Mouse (Mus musculus) embryonic facial prominence, embryonic 12.5 days (tissue): ENCODE measurements around the gene Vmn2r23. TPM values are rescaled to one million over a fixed set of nuclear protein-coding genes. Genes with fewer than 3 reads are reported as not detected.
"Not testable (repeated sequence)": the region's sequence is repeated elsewhere in the genome, so short reads cannot be mapped to it uniquely, and the experiment has no call there.

Experiments used
- ATAC-seq: fragments of 200-750 bp; cut with Nextera tagmentation; 2 replicates; pipeline ENCODE4 v1.8.0; 2017; ENCODE audit not compliant: insufficient number of reproducible peaks, insufficient read depth, low FRiP score, low TSS enrichment
- H3K27ac ChIP-seq: fragments of 300-500 bp; sonication (generic); 2 replicates; pipeline ENCODE4 v1.5.1; 2016; ENCODE audit warnings: mild to moderate bottlenecking
- H3K27me3 ChIP-seq: fragments of 300-500 bp; sonication (generic); 2 replicates; pipeline ENCODE4 v1.6.1; 2016; ENCODE audit warnings: mild to moderate bottlenecking, moderate library complexity
- H3K36me3 ChIP-seq: fragments of 300-500 bp; sonication (generic); 2 replicates; pipeline ENCODE4 v1.6.1; 2016; ENCODE audit warnings: mild to moderate bottlenecking
- H3K4me1 ChIP-seq: fragments of 300-500 bp; sonication (generic); 2 replicates; pipeline ENCODE4 v1.6.1; 2016
- H3K4me2 ChIP-seq: fragments of 300-500 bp; sonication (generic); replicated peaks from 2 replicates; pipeline ENCODE4 v1.6.1; 2016; ENCODE audit warnings: mild to moderate bottlenecking, moderate library complexity
- H3K4me3 ChIP-seq: fragments of 300-500 bp; sonication (generic); 2 replicates; pipeline ENCODE4 v1.5.1; 2016; ENCODE audit warnings: mild to moderate bottlenecking
- H3K9ac ChIP-seq: fragments of 300-500 bp; sonication (generic); 2 replicates; pipeline ENCODE4 v1.6.1; 2016; ENCODE audit warnings: mild to moderate bottlenecking, moderate library complexity
- H3K9me3 ChIP-seq: fragments of 300-500 bp; sonication (generic); 2 replicates; pipeline ENCODE4 v1.6.1; 2016; ENCODE audit warnings: mild to moderate bottlenecking, moderate library complexity
- WGBS: fragments of 180-500 bp; shearing (Covaris S2); methylation state at CpG from one replicate; pipeline ENCODE4 v1.1.7; 2016; 5-methylcytosine and 5-hydroxymethylcytosine counted together
- polyA plus RNA-seq: library from polyadenylated mRNA; unstranded; fragments of >200 nt; fragmentation: Nextera tagmentation; extraction: Ambion mirVana; gene quantifications from 2 replicates; pipeline ENCODE4 v1.2.1, GENCODE M21; 2016

Gene Vmn2r23
- polyA plus RNA-seq: not detected in 2 replicates

DNA sequence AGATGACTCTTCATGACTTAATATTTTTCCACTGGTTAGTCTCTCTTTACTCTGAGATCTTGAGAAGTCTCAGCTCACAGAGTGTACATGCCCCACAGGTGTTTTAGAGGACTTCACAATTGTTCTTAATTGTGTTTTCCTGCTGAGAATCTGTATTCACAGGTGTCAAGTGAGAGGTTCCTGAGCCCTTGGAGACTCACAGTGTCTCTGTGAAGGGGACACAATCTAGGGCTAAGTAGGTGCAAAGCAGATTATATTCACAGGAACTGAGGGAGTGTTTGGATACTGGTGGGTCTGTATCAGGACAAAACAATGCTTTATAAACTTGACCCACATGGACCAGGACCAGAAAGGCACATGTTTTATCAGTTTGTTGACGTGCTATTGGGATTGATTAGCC lies at the start of gene Vmn2r23:
Gene Vmn2r23 (plus strand): TSS at position 301 of the 400 bp plus-strand sequence.
- H3K27me3 ChIP-seq: no peaks in the 10 kb centered on the region
- H3K4me2 ChIP-seq: no peak within 1 kb of the TSS
- no peaks in the 10 kb centered on the region for H3K36me3 ChIP-seq
- H3K4me3 ChIP-seq: no peak within 1 kb of the TSS
- WGBS: 64% methylated on average over 1 of the region's 1 CpGs
- H3K9me3 ChIP-seq: no peaks in the 10 kb centered on the region
- no peak within 1 kb of the TSS for H3K9ac ChIP-seq
- H3K4me1 ChIP-seq: no peaks in the 10 kb centered on the region
- no peak within 1 kb of the TSS for H3K27ac ChIP-seq
- ATAC-seq: no peak

GRCm38 (mm10) chr6:123657040-123657439 lies 45.4 kb upstream of the Vmn2r23 start:
- Histone ChIP-seq H3K9me3 (no peaks in the 10 kb centered on the region), H3K27me3 (no peaks in the 10 kb centered on the region), H3K9ac (no peak overlapping the region), H3K4me2 (no peak overlapping the region), H3K4me3 (no peak overlapping the region), H3K4me1 (no peaks in the 10 kb centered on the region), H3K27ac (no peak overlapping the region), H3K36me3 (no peaks in the 10 kb centered on the region)
- WGBS: 58% methylated on average over 6 of the region's 6 CpGs
- ATAC-seq: no peak

GRCm38 (mm10) chr6:123696639-123697038 lies 5.8 kb upstream of the Vmn2r23 start:
- 11% methylated on average over 1 of the region's 1 CpGs for WGBS
- H3K27me3 ChIP-seq, ATAC-seq, H3K9me3 ChIP-seq, H3K9ac ChIP-seq, H3K36me3 ChIP-seq, H3K4me2 ChIP-seq, H3K27ac ChIP-seq, H3K4me1 ChIP-seq, H3K4me3 ChIP-seq: not testable (repeated sequence)

DNA sequence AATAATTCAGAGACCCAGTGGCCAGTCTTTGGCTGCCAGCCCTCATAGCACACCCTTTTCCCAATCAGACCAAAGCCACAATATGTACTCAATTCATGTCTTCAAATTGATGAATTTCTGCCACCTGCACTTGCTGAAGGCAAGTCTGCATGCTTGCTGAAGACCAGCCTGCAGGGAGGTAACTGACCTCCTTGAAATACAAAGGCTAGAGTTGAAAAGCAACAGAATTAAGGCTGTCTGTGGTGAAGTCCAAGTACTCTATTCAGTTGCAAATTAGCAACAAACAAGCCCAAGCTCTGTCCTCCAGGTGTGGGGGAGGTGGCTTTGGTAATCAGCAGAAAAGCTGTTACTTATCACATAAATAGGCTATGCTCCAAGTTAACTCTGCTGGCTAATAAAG lies 5.3 kb upstream of the Vmn2r23 start:
- no peak for ATAC-seq
- no peak overlapping the region for H3K4me2 ChIP-seq

DNA sequence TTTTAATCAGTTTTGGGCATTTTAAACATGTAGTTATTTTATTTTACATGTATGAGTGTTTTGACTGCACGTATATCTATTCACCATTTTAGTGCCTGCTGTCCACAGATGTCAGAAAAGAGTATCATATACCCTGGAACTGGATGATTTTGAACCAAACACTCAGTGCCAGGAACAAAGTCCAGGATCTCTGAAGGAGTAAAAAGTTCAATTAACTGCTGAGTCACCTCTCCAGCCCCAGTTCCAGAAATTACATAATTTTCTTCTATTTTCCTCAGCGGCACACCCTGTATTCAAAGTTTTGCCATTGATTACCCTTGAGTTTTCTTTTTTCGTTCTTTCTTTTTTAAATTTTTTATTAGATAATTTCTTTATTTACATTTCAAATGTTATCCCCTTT lies 67.6 kb downstream of the Vmn2r23 start:
- 86% methylated on average over 3 of the region's 3 CpGs for WGBS
- H3K27ac ChIP-seq: no peak overlapping the region
- ATAC-seq: no peak

More for the DNA sequence above, 5.3 kb upstream of the Vmn2r23 start:
- Histone ChIP-seq H3K4me1 (no peaks in the 10 kb centered on the region), H3K27ac (no peak overlapping the region), H3K27me3 (no peaks in the 10 kb centered on the region), H3K4me3 (no peak overlapping the region), H3K9ac (no peak overlapping the region), H3K9me3 (no peaks in the 10 kb centered on the region), H3K36me3 (no peaks in the 10 kb centered on the region)

GRCm38 (mm10) chr6:123778579-123778978 lies 76.1 kb downstream of the Vmn2r23 start, which contains the start of gene Vmn2r24:
TSS of gene Vmn2r24 (plus strand) at chr6:123778879.
- no peak within 1 kb of the TSS for H3K9ac ChIP-seq
- H3K36me3 ChIP-seq: no peaks in the 10 kb centered on the region
- H3K4me2 ChIP-seq: no peak within 1 kb of the TSS
- H3K27ac ChIP-seq: no peak within 1 kb of the TSS
- H3K4me1 ChIP-seq: no peaks in the 10 kb centered on the region
- no peaks in the 10 kb centered on the region for H3K27me3 ChIP-seq
- WGBS: 76% methylated on average over 1 of the region's 1 CpGs
- H3K9me3 ChIP-seq: no peaks in the 10 kb centered on the region
- ATAC-seq: no peak
- no peak within 1 kb of the TSS for H3K4me3 ChIP-seq

More for the DNA sequence above, 67.6 kb downstream of the Vmn2r23 start:
- no peak overlapping the region for H3K4me3 ChIP-seq
- H3K9me3 ChIP-seq: no peaks in the 10 kb centered on the region
- no peak overlapping the region for H3K4me2 ChIP-seq
- H3K9ac ChIP-seq: no peak overlapping the region
- H3K36me3 ChIP-seq: no peaks in the 10 kb centered on the region
- no peaks in the 10 kb centered on the region for H3K4me1 ChIP-seq
- no peaks in the 10 kb centered on the region for H3K27me3 ChIP-seq

DNA sequence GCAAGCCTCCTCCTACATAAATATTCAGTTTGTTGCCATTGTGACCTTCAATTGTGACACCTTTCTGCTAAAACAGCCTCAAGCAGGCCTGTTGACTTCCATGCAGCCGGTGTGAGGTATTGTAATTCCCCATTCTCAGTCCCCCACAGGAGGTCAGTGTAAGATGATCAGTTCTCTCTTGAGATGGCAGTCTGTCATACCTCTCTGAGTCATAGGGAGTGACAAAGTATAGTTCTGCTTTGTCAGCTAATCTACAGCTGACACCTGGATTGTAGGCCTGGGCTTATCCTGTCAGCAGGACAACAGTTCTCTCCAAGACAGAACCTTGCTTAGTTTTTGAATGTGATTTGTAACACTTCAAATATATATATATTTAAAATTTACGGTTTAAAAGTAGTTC lies 82.4 kb downstream of the Vmn2r23 start:
- Histone ChIP-seq H3K9me3 (no peaks in the 10 kb centered on the region), H3K4me1 (no peaks in the 10 kb centered on the region), H3K27me3 (no peaks in the 10 kb centered on the region), H3K4me3 (no peak overlapping the region), H3K27ac (no peak overlapping the region), H3K9ac (no peak overlapping the region), H3K36me3 (no peaks in the 10 kb centered on the region), H3K4me2 (no peak overlapping the region)
- 66% methylated on average over 2 of the region's 2 CpGs for WGBS
- ATAC-seq: no peak

DNA sequence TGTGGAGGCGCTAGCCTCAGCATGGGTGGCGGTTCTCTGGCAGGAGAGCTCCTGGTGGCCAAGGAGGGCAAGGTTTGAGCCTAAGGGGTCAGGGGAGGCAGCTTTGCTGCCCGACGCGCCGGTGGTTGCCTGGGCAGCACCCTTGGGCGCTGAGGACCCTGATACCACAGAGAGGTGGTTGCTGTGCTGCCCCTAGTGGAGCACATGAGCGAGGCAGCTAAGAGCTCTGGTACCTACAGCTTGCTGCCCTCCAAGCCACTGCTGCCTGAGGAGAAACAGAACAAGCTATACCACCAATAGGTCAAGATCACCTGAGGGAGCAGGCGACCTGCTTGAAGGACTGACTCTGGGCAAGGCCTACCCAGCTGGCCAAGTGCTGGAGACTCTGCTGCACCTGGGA lies 91.3 kb downstream of the Vmn2r23 start:
- Histone ChIP-seq H3K9me3 (no peaks in the 10 kb centered on the region), H3K36me3 (no peaks in the 10 kb centered on the region), H3K4me3 (no peak overlapping the region), H3K27ac (no peak overlapping the region), H3K9ac (no peak overlapping the region), H3K27me3 (no peaks in the 10 kb centered on the region), H3K4me2 (no peak overlapping the region), H3K4me1 (no peaks in the 10 kb centered on the region)
- 30% methylated on average over 9 of the region's 9 CpGs for WGBS
- ATAC-seq: no peak

Other genes with a start within 250 kb of the Vmn2r23 start
- gene Vmn2r21, start 169.3 kb upstream of the Vmn2r23 start, polyA plus RNA-seq: not detected in 2 replicates
- not detected in 2 replicates for gene Vmn2r22, start 51.9 kb upstream of the Vmn2r23 start, polyA plus RNA-seq
- gene Vmn2r24, start 76.2 kb downstream of the Vmn2r23 start, polyA plus RNA-seq: not detected in 2 replicates
- not detected in 2 replicates for gene Vmn2r25, start 150.8 kb downstream of the Vmn2r23 start, polyA plus RNA-seq